Mouse (Mus musculus) cerebellum, adult 2 months (tissue): Measurements from ENCODE around the gene F5. TPM values are rescaled to one million over a fixed set of nuclear protein-coding genes. Genes with fewer than 3 reads are reported as not detected.
A peak's percentile ranks its signal among the peaks of the same experiment; 100 is the strongest.

Source experiments
- DNase-seq, 2 experiments: peaks; one replicate each; pipeline ENCODE4 v3.0.0; 2021
- H3K27ac ChIP-seq: fragments of 200-500 bp; 2 replicates; pipeline ENCODE4 v1.5.1; 2012; ENCODE audit warnings: low read length, control low read depth, inconsistent platforms; ENCODE audit not compliant: insufficient read depth
- H3K27me3 ChIP-seq: fragments of 200-500 bp; 2 replicates; pipeline ENCODE4 v1.6.1; 2012; ENCODE audit warnings: inconsistent platforms, mild to moderate bottlenecking, low read length, moderate library complexity; ENCODE audit not compliant: control insufficient read depth, insufficient read depth
- H3K4me1 ChIP-seq: fragments of 200-500 bp; 2 replicates; pipeline ENCODE4 v1.6.1; 2011; ENCODE audit warnings: low read length; ENCODE audit not compliant: control insufficient read depth, insufficient read depth
- H3K4me3 ChIP-seq: fragments of 200-500 bp; replicated peaks from 2 replicates; pipeline ENCODE3; 2011; ENCODE audit warnings: mild to moderate bottlenecking, low read depth, low read length, control low read depth; ENCODE audit not compliant: insufficient read depth
- CTCF ChIP-seq: fragments of 200-500 bp; IDR thresholded peaks from 2 replicates; pipeline ENCODE4 v1.5.1; 2011; ENCODE audit warnings: low read depth, mild to moderate bottlenecking, control low read depth, low read length, moderate library complexity, borderline replicate concordance; ENCODE audit not compliant: insufficient read depth
- POLR2A ChIP-seq: fragments of 200-500 bp; IDR thresholded peaks from 2 replicates; pipeline ENCODE4 v1.6.1; 2011; ENCODE audit warnings: low read length, control low read depth, borderline replicate concordance; ENCODE audit not compliant: insufficient read depth
- WGBS: fragments of 180-500 bp; shearing (Covaris S2); methylation state at CpG from one replicate; pipeline ENCODE4 v1.1.7; 2018; 5-methylcytosine and 5-hydroxymethylcytosine counted together
- polyA plus RNA-seq: library from polyadenylated mRNA; depleted of rRNA; stranded (reverse); fragments of >200 nt; gene quantifications from 2 replicates; pipeline ENCODE4 v1.2.3, GENCODE M21; 2012

Gene F5
- polyA plus RNA-seq, 1 experiment = 1.1 TPM

GRCm38 (mm10) chr1:164241494-164241893 lies 89.9 kb downstream of the F5 start:
- no peak for TF ChIP-seq POLR2A
- TF ChIP-seq CTCF = no peak
- H3K27me3 ChIP-seq = no peaks in the 10 kb centered on the region
- DNase-seq = no peak
- no peak overlapping the region for H3K27ac ChIP-seq
- no peak overlapping the region for H3K4me3 ChIP-seq
- 83% methylated on average over 2 of the region's 2 CpGs for WGBS
- no peaks in the 10 kb centered on the region for H3K4me1 ChIP-seq

- 83% methylated on average over 8 of the region's 8 CpGs for WGBS
- Histone ChIP-seq H3K27me3 (no peaks in the 10 kb centered on the region), H3K4me1 (no peaks in the 10 kb centered on the region), H3K4me3 (no peak overlapping the region), H3K27ac (no peak overlapping the region)
- TF ChIP-seq POLR2A (no peak), CTCF (no peak)
- DNase-seq = no peak
These were observed 91.2 kb downstream of the F5 start for GRCm38 (mm10) chr1:164242809-164243208.

- no peak for DNase-seq
- TF ChIP-seq POLR2A (no peak), CTCF (no peak)
- WGBS = 51% methylated on average over 8 of the region's 8 CpGs
- Histone ChIP-seq H3K27me3 (no peaks in the 10 kb centered on the region), H3K4me1 (peaks cover 4% of the 10 kb centered on the region; the same call in 1 of the 2 replicates), H3K4me3 (no peak overlapping the region), H3K27ac (no peak overlapping the region)
These were observed 95.8 kb downstream of the F5 start for GRCm38 (mm10) chr1:164247442-164247841.

- no peaks in the 10 kb centered on the region for H3K27me3 ChIP-seq
- H3K4me1 ChIP-seq = peaks cover 4% of the 10 kb centered on the region; the same call in 1 of the 2 replicates
- peak overlapping the region; percentile 96 for H3K4me3 ChIP-seq
- no peak overlapping the region; the same call in 1 of the 2 replicates for H3K27ac ChIP-seq
- TF ChIP-seq POLR2A (no peak), CTCF (no peak)
- peak; percentile 21 to 22 for DNase-seq
- WGBS = 18% methylated on average over 10 of the region's 10 CpGs
These were observed 96.3 kb downstream of the F5 start for GRCm38 (mm10) chr1:164247971-164248370.

- Histone ChIP-seq H3K4me3 (peak within 1 kb of the TSS; percentile 96), H3K27ac (peak within 1 kb of the TSS; percentile 93), H3K27me3 (no peaks in the 10 kb centered on the region), H3K4me1 (peaks cover 4% of the 10 kb centered on the region; the same call in 1 of the 2 replicates)
- under 1% methylated on average over 74 of the region's 79 CpGs for WGBS
- peak; percentile 98 to 99 for DNase-seq
- no peak for TF ChIP-seq CTCF
- peak; percentile 76 for TF ChIP-seq POLR2A
These were observed 97.1 kb downstream of the F5 start, which contains the start of gene Slc19a2 for GRCm38 (mm10) chr1:164248465-164249331. Slc19a2 (plus strand) TSS chr1:164249046.

GRCm38 (mm10) chr1:164249332-164249711 lies 97.7 kb downstream of the F5 start:
- H3K4me1 ChIP-seq = peaks cover 4% of the 10 kb centered on the region; the same call in 1 of the 2 replicates
- TF ChIP-seq POLR2A (no peak), CTCF (no peak)
- under 1% methylated on average over 33 of the region's 33 CpGs for WGBS
- no peaks in the 10 kb centered on the region for H3K27me3 ChIP-seq
- no peak for DNase-seq
- H3K27ac ChIP-seq = peak overlapping the region; percentile 32; the same call in 1 of the 2 replicates
- peak overlapping the region; percentile 78 for H3K4me3 ChIP-seq

GRCm38 (mm10) chr1:164250391-164251150 lies 98.9 kb downstream of the F5 start:
- TF ChIP-seq POLR2A = no peak
- no peak for TF ChIP-seq CTCF
- Histone ChIP-seq H3K4me3 (peak overlapping the region; percentile 78), H3K4me1 (peaks cover 4% of the 10 kb centered on the region; the same call in 1 of the 2 replicates), H3K27ac (no peak overlapping the region), H3K27me3 (no peaks in the 10 kb centered on the region)
- 44% methylated on average over 8 of the region's 8 CpGs for WGBS
- peak in 1 of 2 experiments; percentile 11 for DNase-seq
